Mouse (Mus musculus): ENCODE data around the gene Hhex. TPM values are rescaled to one million over a fixed set of nuclear protein-coding genes. Genes with fewer than 3 reads are reported as not detected.
A peak's percentile ranks its signal among the peaks of the same experiment; 100 is the strongest.

Gene Hhex
- polyA plus RNA-seq, 1 experiment from 2014 or later = 4.7 TPM

DNA sequence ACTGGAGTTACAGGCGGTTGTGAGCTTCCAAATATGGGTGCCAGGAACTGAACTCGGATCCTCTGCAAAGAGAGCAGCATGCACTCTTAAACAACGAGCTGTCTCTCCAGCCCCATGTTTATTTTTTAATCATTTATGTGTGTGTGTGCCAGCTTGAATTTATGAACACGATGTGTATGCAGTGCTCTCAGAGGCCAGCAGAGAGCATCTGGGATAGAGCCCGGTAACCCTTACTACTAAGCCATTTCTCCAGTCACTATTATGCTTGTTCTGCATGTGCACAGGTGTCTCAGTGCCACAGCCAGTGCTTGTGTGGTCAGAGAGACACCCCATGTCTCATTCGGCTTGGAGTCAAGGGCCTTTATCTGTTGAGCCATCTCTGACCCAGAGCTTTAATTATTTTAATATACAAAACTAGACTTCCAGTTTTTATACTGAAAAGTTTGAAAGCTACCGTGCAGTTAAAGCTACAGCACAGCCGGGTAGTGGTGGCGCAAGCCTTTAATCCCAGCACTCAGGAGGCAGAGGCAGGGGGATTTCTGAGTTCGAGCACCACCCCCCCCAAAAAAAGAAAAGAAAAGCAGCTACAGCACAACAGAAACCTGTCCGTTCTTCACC, 3.4 kb upstream of the Hhex start:
- no peak for ATAC-seq (ENCODE audit: insufficient number of reproducible peaks, low FRiP score, low TSS enrichment, low read depth)
- H3K36me3 ChIP-seq (ENCODE audit: control insufficient read depth, insufficient read depth, low read length) = no peaks in the 10 kb centered on the region
- no peak overlapping the region for H3K27ac ChIP-seq (replicated peaks; ENCODE audit: low read depth, low read length)
- no peak for DNase-seq (ENCODE audit: low spot score)
- H3K4me2 ChIP-seq (ENCODE audit: low read depth, severe bottlenecking) = no peak overlapping the region
- no peaks in the 10 kb centered on the region; the same call in 1 of the 2 replicates for H3K9me3 ChIP-seq (ENCODE audit: control insufficient read depth, low read length)
- WGBS = 90% methylated on average over 11 of the region's 11 CpGs
- H3K4me3 ChIP-seq (ENCODE audit: low read depth, low read length) = no peak overlapping the region
- peaks cover 39% of the 10 kb centered on the region for H3K27me3 ChIP-seq (ENCODE audit: control insufficient read depth, insufficient read depth, low read length)
- H3K4me1 ChIP-seq (ENCODE audit: control insufficient read depth, insufficient read depth, low read length) = peaks cover 9% of the 10 kb centered on the region; the same call in 1 of the 2 replicates
- H3K9ac ChIP-seq (ENCODE audit: low read length) = no peak overlapping the region

DNA sequence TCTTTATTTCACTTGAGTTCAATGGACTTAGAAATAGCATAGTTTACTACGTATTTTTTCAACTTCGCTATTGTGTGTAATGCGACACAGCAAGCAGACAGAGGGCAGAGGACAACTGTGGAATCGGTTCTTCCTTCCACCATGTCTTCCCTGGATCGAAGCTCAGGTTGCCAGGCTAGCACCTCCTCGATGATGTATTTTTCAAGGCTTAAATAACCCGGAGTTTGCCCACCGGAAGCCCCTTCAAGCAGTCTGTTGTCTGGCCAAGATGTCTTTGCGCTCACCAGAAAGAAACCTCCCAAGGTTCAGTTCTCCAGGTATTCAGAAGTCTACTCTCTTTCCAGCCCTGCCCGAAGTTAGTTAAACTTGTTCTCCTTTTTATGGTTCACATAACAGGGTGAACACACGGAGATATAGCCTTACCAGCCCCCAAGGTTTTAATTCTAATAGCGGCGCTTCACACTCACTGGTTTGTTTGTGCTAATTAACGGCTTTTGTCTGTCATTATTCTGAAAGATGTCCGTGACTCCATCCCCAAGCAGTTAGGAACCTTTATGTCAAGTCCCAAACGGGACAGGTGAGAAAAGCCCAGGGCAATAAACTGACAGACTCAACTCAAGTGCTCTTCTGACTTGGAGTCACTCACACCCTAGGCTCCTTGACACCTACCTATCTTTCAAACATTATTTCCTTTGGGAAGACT, 1.6 kb upstream of the Hhex start:
- peak; percentile 30 for DNase-seq (ENCODE audit: low spot score)
- no peak overlapping the region for H3K9ac ChIP-seq (ENCODE audit: low read length)
- ATAC-seq (ENCODE audit: insufficient number of reproducible peaks, low FRiP score, low TSS enrichment, low read depth) = no peak
- no peaks in the 10 kb centered on the region; the same call in 1 of the 2 replicates for H3K9me3 ChIP-seq (ENCODE audit: control insufficient read depth, low read length)
- no peak overlapping the region for H3K4me2 ChIP-seq (ENCODE audit: low read depth, severe bottlenecking)
- peaks cover 14% of the 10 kb centered on the region for H3K4me1 ChIP-seq (ENCODE audit: control insufficient read depth, insufficient read depth, low read length)
- no peak overlapping the region for H3K4me3 ChIP-seq (ENCODE audit: low read depth, low read length)
- peaks cover 54% of the 10 kb centered on the region for H3K27me3 ChIP-seq (ENCODE audit: control insufficient read depth, insufficient read depth, low read length)
- no peak overlapping the region for H3K27ac ChIP-seq (replicated peaks; ENCODE audit: low read depth, low read length)
- WGBS = 11% methylated on average over 16 of the region's 16 CpGs
- no peaks in the 10 kb centered on the region for H3K36me3 ChIP-seq (ENCODE audit: control insufficient read depth, insufficient read depth, low read length)

DNA sequence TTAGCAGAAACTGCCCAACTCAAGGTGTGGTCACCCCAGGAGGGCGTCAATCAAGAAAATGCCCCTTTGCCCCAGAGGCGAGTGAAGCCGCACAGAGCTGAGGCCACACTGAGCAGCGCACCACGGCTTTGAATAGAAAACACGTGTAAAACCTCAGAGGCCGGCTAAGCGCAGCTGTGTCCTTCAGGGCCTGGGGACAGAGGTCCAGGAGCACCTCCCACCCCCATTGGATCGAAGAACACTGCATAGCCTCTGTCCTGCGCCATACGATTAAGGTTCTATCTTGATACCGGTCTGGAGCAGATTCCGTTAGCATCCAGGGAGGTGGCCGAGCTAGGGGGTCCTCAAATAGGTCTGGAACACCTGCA, 731 bp upstream of the Hhex start:
- 1% methylated on average over 14 of the region's 14 CpGs for WGBS
- H3K9ac ChIP-seq (ENCODE audit: low read length) = no peak overlapping the region
- no peaks in the 10 kb centered on the region; the same call in 1 of the 2 replicates for H3K9me3 ChIP-seq (ENCODE audit: control insufficient read depth, low read length)
- DNase-seq (ENCODE audit: low spot score) = peak; percentile 69
- peak overlapping the region; percentile 42 for H3K4me3 ChIP-seq (ENCODE audit: low read depth, low read length)
- peak overlapping the region; percentile 44 for H3K4me2 ChIP-seq (ENCODE audit: low read depth, severe bottlenecking)
- no peak for ATAC-seq (ENCODE audit: insufficient number of reproducible peaks, low FRiP score, low TSS enrichment, low read depth)
- H3K27me3 ChIP-seq (ENCODE audit: control insufficient read depth, insufficient read depth, low read length) = peaks cover 55% of the 10 kb centered on the region
- H3K27ac ChIP-seq (replicated peaks; ENCODE audit: low read depth, low read length) = no peak overlapping the region
- no peaks in the 10 kb centered on the region for H3K36me3 ChIP-seq (ENCODE audit: control insufficient read depth, insufficient read depth, low read length)
- H3K4me1 ChIP-seq (ENCODE audit: control insufficient read depth, insufficient read depth, low read length) = peaks cover 14% of the 10 kb centered on the region

DNA sequence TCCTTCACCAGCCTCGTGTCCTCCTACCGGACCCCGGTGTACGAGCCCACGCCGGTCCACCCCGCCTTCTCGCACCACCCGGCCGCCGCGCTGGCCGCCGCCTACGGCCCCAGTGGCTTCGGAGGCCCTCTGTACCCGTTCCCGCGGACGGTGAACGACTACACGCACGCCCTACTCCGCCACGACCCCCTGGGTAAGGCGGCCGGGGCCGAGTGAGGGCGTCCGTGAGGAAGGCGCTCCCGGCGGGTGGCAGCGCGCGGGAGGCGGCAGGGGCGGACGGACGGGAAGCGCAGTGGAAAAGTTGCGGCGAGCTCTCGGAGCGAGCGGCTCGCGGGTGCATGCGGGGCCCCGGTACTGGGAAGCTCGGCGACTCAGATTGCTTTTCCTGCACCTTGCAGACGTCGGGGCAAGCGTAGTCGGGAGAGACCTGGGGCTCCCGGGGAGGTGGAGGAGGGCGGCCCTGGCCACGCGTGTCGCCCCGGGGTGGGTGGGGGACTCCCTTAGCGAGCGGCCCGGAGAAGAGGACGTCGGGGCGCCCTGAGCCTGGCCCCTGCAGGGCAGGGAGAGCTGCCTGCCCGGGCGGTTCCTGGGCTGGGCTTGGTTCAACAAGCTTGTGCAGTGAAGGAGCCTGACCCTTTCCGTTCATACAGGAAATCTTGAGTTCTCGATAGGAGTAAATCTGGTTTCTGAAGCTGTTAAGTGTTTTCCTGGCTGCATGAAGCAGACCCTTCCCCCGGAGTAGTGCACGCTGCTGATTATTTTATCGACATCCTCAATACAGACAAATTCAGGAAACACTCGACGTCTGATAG, 637 bp downstream of the Hhex start:
- peak overlapping the region; percentile 42 for H3K4me3 ChIP-seq (ENCODE audit: low read depth, low read length)
- peaks cover 14% of the 10 kb centered on the region for H3K4me1 ChIP-seq (ENCODE audit: control insufficient read depth, insufficient read depth, low read length)
- DNase-seq (ENCODE audit: low spot score) = peak; percentile 65
- H3K27me3 ChIP-seq (ENCODE audit: control insufficient read depth, insufficient read depth, low read length) = peaks cover 61% of the 10 kb centered on the region
- H3K9me3 ChIP-seq (ENCODE audit: control insufficient read depth, low read length) = no peaks in the 10 kb centered on the region; the same call in 1 of the 2 replicates
- ATAC-seq (ENCODE audit: insufficient number of reproducible peaks, low FRiP score, low TSS enrichment, low read depth) = no peak
- H3K36me3 ChIP-seq (ENCODE audit: control insufficient read depth, insufficient read depth, low read length) = no peaks in the 10 kb centered on the region
- under 1% methylated on average over 77 of the region's 77 CpGs for WGBS
- 0 out of 2 replicates have a peak overlapping the region, but pooled peaks have one; percentile 52 for H3K27ac ChIP-seq (replicated peaks; ENCODE audit: low read depth, low read length)
- peak overlapping the region; percentile 41 for H3K9ac ChIP-seq (ENCODE audit: low read length)
- H3K4me2 ChIP-seq (ENCODE audit: low read depth, severe bottlenecking) = peak overlapping the region; percentile 44

DNA sequence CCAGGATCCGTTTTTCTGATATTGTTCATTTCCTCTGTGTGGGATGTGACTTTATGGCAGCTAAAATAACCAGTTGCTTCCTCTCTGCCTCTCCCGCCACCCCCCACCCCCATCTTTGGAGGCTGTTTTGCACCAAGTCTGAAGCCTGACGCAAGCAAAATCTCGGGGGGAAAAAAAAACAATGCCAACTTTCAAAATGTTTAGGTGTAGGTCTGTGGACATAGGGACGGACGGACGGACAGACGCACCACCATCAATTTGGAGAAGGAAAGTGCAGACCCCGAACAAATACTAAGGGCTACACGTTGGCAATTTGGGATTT, 1.2 kb downstream of the Hhex start:
- Histone ChIP-seq H3K9me3 (ENCODE audit: control insufficient read depth, low read length) (no peaks in the 10 kb centered on the region; the same call in 1 of the 2 replicates), H3K27me3 (ENCODE audit: control insufficient read depth, insufficient read depth, low read length) (peaks cover 61% of the 10 kb centered on the region), H3K4me3 (ENCODE audit: low read depth, low read length) (no peak overlapping the region), H3K4me2 (ENCODE audit: low read depth, severe bottlenecking) (no peak overlapping the region), H3K27ac (replicated peaks; ENCODE audit: low read depth, low read length) (no peak overlapping the region), H3K4me1 (ENCODE audit: control insufficient read depth, insufficient read depth, low read length) (peaks cover 14% of the 10 kb centered on the region), H3K36me3 (ENCODE audit: control insufficient read depth, insufficient read depth, low read length) (no peaks in the 10 kb centered on the region), H3K9ac (ENCODE audit: low read length) (no peak overlapping the region)
- no peak for ATAC-seq (ENCODE audit: insufficient number of reproducible peaks, low FRiP score, low TSS enrichment, low read depth)
- 4% methylated on average over 10 of the region's 10 CpGs for WGBS
- no peak for DNase-seq (ENCODE audit: low spot score)

DNA sequence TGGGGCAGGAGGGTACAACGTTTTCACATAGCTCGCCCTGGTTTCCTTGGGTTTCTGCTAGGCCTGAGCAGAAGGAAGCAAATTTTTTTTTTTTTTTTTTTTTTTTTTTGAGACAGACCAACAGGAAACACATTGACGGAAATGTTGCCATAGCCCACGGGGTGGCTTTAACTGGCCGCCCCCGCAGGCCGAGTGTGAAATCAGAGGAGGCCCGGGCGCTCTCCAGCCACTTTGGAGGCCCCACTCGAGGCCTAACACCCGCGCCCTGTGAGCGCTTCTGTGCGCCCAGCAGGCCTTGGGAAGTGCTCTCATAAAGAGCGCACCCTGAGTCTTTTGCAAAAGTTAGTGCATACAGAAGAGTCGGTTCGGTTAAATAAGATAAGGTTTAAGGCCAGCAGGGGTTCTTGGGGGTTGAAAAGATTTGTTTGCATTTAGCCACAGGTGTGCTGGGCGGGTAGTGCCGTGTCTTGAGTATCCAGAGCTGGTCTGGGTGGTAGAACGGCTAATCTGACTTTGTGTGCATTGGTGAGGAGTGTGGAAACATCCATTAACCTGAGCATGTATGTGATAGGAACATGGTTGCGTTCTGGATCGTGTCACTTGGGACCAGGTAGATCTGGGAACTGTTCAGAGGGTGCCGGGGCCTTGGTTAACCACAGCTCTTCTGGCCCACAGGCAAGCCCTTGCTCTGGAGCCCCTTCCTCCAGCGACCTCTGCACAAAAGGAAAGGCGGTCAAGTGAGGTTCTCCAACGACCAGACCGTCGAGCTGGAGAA, 2.1 kb downstream of the Hhex start:
- no peaks in the 10 kb centered on the region for H3K36me3 ChIP-seq (ENCODE audit: control insufficient read depth, insufficient read depth, low read length)
- 4% methylated on average over 28 of the region's 28 CpGs for WGBS

DNA sequence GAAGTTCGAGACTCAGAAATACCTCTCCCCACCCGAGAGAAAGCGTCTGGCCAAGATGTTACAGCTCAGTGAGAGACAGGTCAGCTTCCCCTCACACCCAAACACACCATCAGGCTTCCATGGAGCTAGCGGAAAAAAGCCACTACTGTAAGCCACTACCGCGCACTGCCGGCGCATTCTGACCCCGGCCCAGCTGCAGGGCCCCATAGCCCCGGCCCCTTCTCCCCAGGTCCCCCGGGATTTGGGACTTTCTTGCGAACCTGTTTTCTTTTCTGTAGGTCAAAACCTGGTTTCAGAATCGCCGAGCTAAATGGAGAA, 2.6 kb downstream of the Hhex start:
- no peaks in the 10 kb centered on the region for H3K36me3 ChIP-seq (ENCODE audit: control insufficient read depth, insufficient read depth, low read length)
- H3K27ac ChIP-seq (replicated peaks; ENCODE audit: low read depth, low read length) = no peak overlapping the region
- no peak overlapping the region for H3K9ac ChIP-seq (ENCODE audit: low read length)
- no peak overlapping the region for H3K4me3 ChIP-seq (ENCODE audit: low read depth, low read length)
- H3K4me2 ChIP-seq (ENCODE audit: low read depth, severe bottlenecking) = no peak overlapping the region
- WGBS = 1% methylated on average over 14 of the region's 14 CpGs
- no peak for ATAC-seq (ENCODE audit: insufficient number of reproducible peaks, low FRiP score, low TSS enrichment, low read depth)
- no peaks in the 10 kb centered on the region for H3K9me3 ChIP-seq (ENCODE audit: control insufficient read depth, low read length)
- peaks cover 61% of the 10 kb centered on the region for H3K27me3 ChIP-seq (ENCODE audit: control insufficient read depth, insufficient read depth, low read length)
- peaks cover 14% of the 10 kb centered on the region for H3K4me1 ChIP-seq (ENCODE audit: control insufficient read depth, insufficient read depth, low read length)
- peak; percentile 45 for DNase-seq (ENCODE audit: low spot score)

More for the DNA sequence above, 2.1 kb downstream of the Hhex start:
- no peak overlapping the region for H3K4me3 ChIP-seq (ENCODE audit: low read depth, low read length)
- H3K9ac ChIP-seq (ENCODE audit: low read length) = no peak overlapping the region
- peaks cover 14% of the 10 kb centered on the region for H3K4me1 ChIP-seq (ENCODE audit: control insufficient read depth, insufficient read depth, low read length)
- H3K27me3 ChIP-seq (ENCODE audit: control insufficient read depth, insufficient read depth, low read length) = peaks cover 61% of the 10 kb centered on the region
- H3K4me2 ChIP-seq (ENCODE audit: low read depth, severe bottlenecking) = peak overlapping the region; percentile 7; the same call in 1 of the 2 replicates
- H3K9me3 ChIP-seq (ENCODE audit: control insufficient read depth, low read length) = no peaks in the 10 kb centered on the region; the same call in 1 of the 2 replicates
- DNase-seq (ENCODE audit: low spot score) (peak; percentile 49), ATAC-seq (ENCODE audit: insufficient number of reproducible peaks, low FRiP score, low TSS enrichment, low read depth) (no peak)
- no peak overlapping the region for H3K27ac ChIP-seq (replicated peaks; ENCODE audit: low read depth, low read length)

DNA sequence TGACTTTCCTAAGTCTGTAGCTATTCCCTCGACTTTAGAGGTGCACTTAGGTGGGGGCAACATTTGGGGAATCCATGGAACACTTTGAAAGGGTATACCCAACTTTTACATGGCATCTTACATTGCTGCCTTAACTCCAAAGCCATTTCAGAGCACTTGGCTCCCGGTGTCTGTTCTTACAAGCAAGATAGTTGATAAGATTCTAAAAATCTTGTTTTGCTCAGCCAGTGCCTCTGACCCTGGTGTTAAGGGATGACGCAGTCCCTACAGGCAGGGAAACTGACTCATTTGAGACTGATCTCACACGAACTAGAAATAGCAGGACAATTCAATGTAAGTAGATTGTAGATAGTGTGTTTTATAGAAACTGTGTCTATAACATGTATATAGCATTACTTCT, 5.6 kb downstream of the Hhex start:
- WGBS = 76% methylated on average over 4 of the region's 4 CpGs
- no peak overlapping the region for H3K9ac ChIP-seq (ENCODE audit: low read length)
- no peak overlapping the region for H3K27ac ChIP-seq (replicated peaks; ENCODE audit: low read depth, low read length)
- no peaks in the 10 kb centered on the region for H3K36me3 ChIP-seq (ENCODE audit: control insufficient read depth, insufficient read depth, low read length)
- no peaks in the 10 kb centered on the region for H3K9me3 ChIP-seq (ENCODE audit: control insufficient read depth, low read length)
- peaks cover 6% of the 10 kb centered on the region for H3K4me1 ChIP-seq (ENCODE audit: control insufficient read depth, insufficient read depth, low read length)
- H3K4me3 ChIP-seq (ENCODE audit: low read depth, low read length) = no peak overlapping the region
- ATAC-seq (ENCODE audit: insufficient number of reproducible peaks, low FRiP score, low TSS enrichment, low read depth) (no peak), DNase-seq (ENCODE audit: low spot score) (no peak)
- H3K4me2 ChIP-seq (ENCODE audit: low read depth, severe bottlenecking) = no peak overlapping the region
- peaks cover 33% of the 10 kb centered on the region for H3K27me3 ChIP-seq (ENCODE audit: control insufficient read depth, insufficient read depth, low read length)
